Mouse (Mus musculus) G1E (cell line): Measurements from ENCODE around the gene Coro2a.

Source experiments
- CTCF ChIP-seq: IDR thresholded peaks from 2 replicates; pipeline ENCODE4 v1.5.1; 2012; ENCODE audit warnings: low read depth, low read length, inconsistent platforms, mixed read lengths
- GATA1 ChIP-seq: IDR thresholded peaks from 2 replicates; pipeline ENCODE4 v1.6.1; 2012; ENCODE audit warnings: borderline replicate concordance, low read length, inconsistent platforms, mixed read lengths

DNA sequence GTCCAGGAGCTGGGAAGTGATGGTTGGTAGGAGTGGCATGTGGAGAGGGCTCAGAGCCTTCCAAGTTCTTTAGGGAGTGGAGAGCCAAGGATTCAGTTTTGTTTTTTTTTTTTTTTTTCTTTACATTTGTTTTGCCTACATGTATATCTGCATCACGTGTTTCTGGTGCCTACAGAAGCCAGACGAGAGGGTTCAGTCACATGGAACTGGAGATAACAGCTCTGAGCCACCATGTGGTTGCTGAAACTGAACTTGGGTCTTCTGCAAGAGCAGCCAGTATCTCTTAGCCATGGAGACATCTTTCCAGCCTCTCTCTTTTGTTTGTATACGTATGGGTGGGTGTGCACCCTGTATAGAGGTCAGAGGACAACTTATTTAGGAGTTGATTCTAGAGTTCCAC is 98.1 kb downstream of the Coro2a start:
- TF ChIP-seq CTCF, result no peak
- no peak for TF ChIP-seq GATA1
